Mouse (Mus musculus): ENCODE data around the gene Ncstn.

DNA sequence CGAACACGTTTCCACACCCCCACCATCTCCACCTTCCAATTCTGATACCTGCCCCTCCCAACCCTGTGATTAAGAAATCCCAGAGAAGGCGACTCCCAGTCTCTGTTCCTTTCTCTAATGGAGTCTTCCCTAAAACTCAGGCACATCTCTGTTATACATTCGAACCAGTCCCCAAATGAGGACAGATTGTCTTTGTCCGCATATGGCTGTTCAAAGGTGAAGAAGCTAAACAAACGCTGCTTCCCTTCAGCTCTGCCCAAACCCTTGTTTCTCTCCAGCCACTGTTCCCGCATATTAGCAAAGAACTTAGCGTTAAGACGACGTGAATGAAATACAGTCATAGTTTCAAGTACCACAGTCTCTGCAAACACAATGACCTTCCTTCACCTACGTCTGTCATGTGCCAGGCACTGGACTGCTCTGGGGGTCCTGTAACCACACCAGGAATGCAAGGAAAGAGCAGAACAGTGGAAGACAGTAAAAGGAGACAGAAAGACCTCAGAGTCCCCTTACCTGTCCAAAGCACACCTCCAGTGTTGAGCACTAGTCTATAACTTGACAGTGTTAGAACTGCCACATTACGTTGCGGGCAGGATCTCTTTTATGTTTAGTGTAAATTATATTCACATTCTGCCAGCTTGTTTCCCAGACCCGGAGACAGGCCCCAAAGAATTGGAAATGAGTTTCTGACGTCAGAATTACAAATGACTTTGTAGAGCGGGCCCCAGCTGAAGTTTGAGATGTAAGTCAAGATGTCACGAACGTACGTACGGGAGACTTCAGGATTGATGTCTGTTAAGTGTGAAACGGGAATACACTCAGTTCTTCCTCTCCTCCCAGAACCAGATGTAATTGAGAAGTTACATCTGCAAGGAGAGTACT, 54.0 kb downstream of the Ncstn start, which contains the start of gene Vangl2:
- TF ChIP-seq EP300 (IDR thresholded peaks at IDR 0.05; ENCODE audit: low read depth) (no peak), CTCF (IDR thresholded peaks at IDR 0.05; ENCODE audit: low read depth) (no peak)

Measured in liver, embryonic 14.5 days (tissue).